Comparison of ENCODE assay signal across 8 mouse cellular contexts in the genomic region with DNA sequence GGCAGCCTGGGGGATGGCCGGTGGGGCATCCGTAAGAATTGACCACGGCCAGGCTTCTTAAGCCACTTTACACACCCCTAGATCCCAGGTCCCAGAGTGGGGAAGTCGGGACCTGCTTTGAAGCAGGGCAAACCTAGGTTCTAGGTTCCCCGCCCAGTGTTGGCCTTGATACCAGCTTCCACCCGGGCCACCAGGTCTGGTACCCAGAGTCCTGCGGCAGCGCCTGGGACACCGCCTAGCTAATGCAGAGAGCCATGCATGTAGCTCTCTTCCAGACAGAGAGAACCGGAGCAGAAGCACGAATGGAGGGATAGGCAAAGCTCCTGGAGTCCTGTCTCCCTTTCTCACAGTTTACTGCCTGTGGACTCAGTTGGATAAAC. TPM values are rescaled to one million over a fixed set of nuclear protein-coding genes. Genes with fewer than 3 reads are reported as not detected.
A peak's percentile ranks its signal among the peaks of the same experiment; 100 is the strongest.
DNase-seq lines count a peak whose midpoint lies in the region; TF ChIP-seq lines count a peak whose summit lies in the region.

No protein-coding gene starts in this region.

- H3K79me2 ChIP-seq in myocyte (ENCODE audit: control insufficient read depth, insufficient read depth): no peaks in the 10 kb centered on the region

- intact Hi-C loops in heart, postnatal 10 days (cut with DNase I): no loop called here
- intact Hi-C loops in left cerebral cortex, postnatal 36 days (cut with DNase I): no loop called here

- H3K4me1 ChIP-seq in ES-Bruce4 (ENCODE audit: control insufficient read depth, insufficient read depth, low read length): peaks cover 2% of the 10 kb centered on the region
- H3K4me1 ChIP-seq in cortical plate, adult 2 months (ENCODE audit: control insufficient read depth, insufficient read depth, low read length): peaks cover 2% of the 10 kb centered on the region; the same call in 1 of the 2 replicates

- TF ChIP-seq EP300 in ES-Bruce4 (IDR thresholded peaks at IDR 0.05; ENCODE audit: insufficient read depth, low read depth, low read length): no peak

- peak overlapping the region; percentile 93 for H3K27ac ChIP-seq in ES-Bruce4 (ENCODE audit: insufficient read depth, low read length)
- H3K27ac ChIP-seq in cortical plate, adult 2 months (ENCODE audit: insufficient read depth, low read length): no peak overlapping the region

- TF ChIP-seq CTCF in ES-Bruce4 (IDR thresholded peaks at IDR 0.05; ENCODE audit: low read depth, low read length): no peak
- no peak for TF ChIP-seq CTCF in cortical plate, adult 2 months (IDR thresholded peaks at IDR 0.05; ENCODE audit: extremely low read depth, insufficient read depth, low read length)

- H3K27me3 ChIP-seq in ES-Bruce4 (ENCODE audit: control insufficient read depth, insufficient read depth, low read length, poor library complexity, severe bottlenecking) (no peaks in the 10 kb centered on the region), myocyte (ENCODE audit: control insufficient read depth, insufficient read depth, insufficient read length) (no peaks in the 10 kb centered on the region)

- peak overlapping the region; percentile 83 for H3K9ac ChIP-seq in ES-Bruce4 (ENCODE audit: low read depth, poor library complexity, severe bottlenecking)

- TF ChIP-seq POLR2A in ES-Bruce4 (IDR thresholded peaks at IDR 0.05; ENCODE audit: insufficient read depth, low read length): no peak
- no peak for TF ChIP-seq POLR2A in cortical plate, adult 2 months (IDR thresholded peaks at IDR 0.05; ENCODE audit: extremely low read depth, insufficient read depth, low read length)
- TF ChIP-seq POLR2A in myocyte (IDR thresholded peaks at IDR 0.05; ENCODE audit: insufficient read length, low read depth): no peak

- no peaks in the 10 kb centered on the region for H3K9me3 ChIP-seq in ES-Bruce4 (replicated peaks; ENCODE audit: control insufficient read depth, insufficient read depth, low read length, poor library complexity, severe bottlenecking)

- DNase-seq in adrenal gland, adult 18-20 months (ENCODE audit: low spot score in 2 of 2): peak; percentile 18 to 32
- no peak for DNase-seq in adrenal gland, adult 8-10 months
- peak; percentile 26 to 36 for DNase-seq in heart, postnatal 10 days
- peak; percentile 15 to 29 for DNase-seq in left cerebral cortex, postnatal 36 days (ENCODE audit: low spot score in 2 of 2)
- DNase-seq in thymus, postnatal 14 days: peak; percentile 40

- H3K4me2 ChIP-seq in myocyte (ENCODE audit: low read depth): peak overlapping the region; percentile 57

- H3K4me3 ChIP-seq in ES-Bruce4 (ENCODE audit: low read depth, low read length): peak overlapping the region; percentile 74
- H3K4me3 ChIP-seq in cortical plate, adult 2 months (ENCODE audit: insufficient read depth, low read length): peak overlapping the region; percentile 56
- peak overlapping the region; percentile 13 for H3K4me3 ChIP-seq in myocyte

- no peak overlapping the region for H3ac ChIP-seq in myocyte (ENCODE audit: control insufficient read depth, insufficient read length)

- peaks cover 17% of the 10 kb centered on the region for H3K36me3 ChIP-seq in ES-Bruce4 (ENCODE audit: control insufficient read depth, insufficient read depth, low read length, poor library complexity, severe bottlenecking)
- no peaks in the 10 kb centered on the region for H3K36me3 ChIP-seq in myocyte (ENCODE audit: control insufficient read depth, insufficient read depth)

TF ChIP-seq in myocyte, 11 proteins besides CTCF, POLR2A, EP300 and RAD21:
- TF ChIP-seq CEBPB (IDR thresholded peaks at IDR 0.05; ENCODE audit: insufficient read depth, poor library complexity, severe bottlenecking): no peak
- TF ChIP-seq REST (IDR thresholded peaks at IDR 0.05; ENCODE audit: insufficient read depth, insufficient read length): no peak
- no peak for TF ChIP-seq E2F4 (IDR thresholded peaks at IDR 0.05; ENCODE audit: insufficient read depth)
- no peak for TF ChIP-seq USF1 (IDR thresholded peaks at IDR 0.05; ENCODE audit: low read depth)
- TF ChIP-seq MYOG (IDR thresholded peaks at IDR 0.05; ENCODE audit: control insufficient read depth in 1 of 3, insufficient read depth in 1 of 3, insufficient read length in 2 of 3, low read depth in 2 of 3): no peak
- TF ChIP-seq SRF (IDR thresholded peaks at IDR 0.05; ENCODE audit: control insufficient read depth, insufficient read length, low read depth): no peak
- no peak for TF ChIP-seq TCF3 (IDR thresholded peaks at IDR 0.05; ENCODE audit: insufficient read length, low read depth)
- TF ChIP-seq TCF12 (IDR thresholded peaks at IDR 0.05; ENCODE audit: insufficient read depth, poor library complexity, severe bottlenecking): no peak
- TF ChIP-seq MYOD1 (IDR thresholded peaks at IDR 0.05; ENCODE audit: control insufficient read depth in 1 of 3, insufficient read length in 2 of 3, low read depth in 2 of 3): no peak
- TF ChIP-seq POLR2AphosphoS2 (IDR thresholded peaks at IDR 0.05; ENCODE audit: insufficient read length, low read depth): no peak
- no peak for TF ChIP-seq MAX (IDR thresholded peaks at IDR 0.05; ENCODE audit: low read depth)

RNA-seq across cellular contexts. Expression of gene Akap12, which starts 0.7 kb away (rescaled TPM):
- total RNA-seq in adrenal gland, adult 18-20 months (2021): 10 to 100 TPM; 17.1 to 27.2 TPM
- total RNA-seq in adrenal gland, adult 8-10 months (2022): 10 to 100 TPM; 17.0 to 22.1 (median 19.2) TPM
- 381 and 387 TPM in 2 replicates for polyA plus RNA-seq in ES-Bruce4 (2011; ENCODE audit: insufficient read depth, insufficient read length, low read depth, missing spikeins)
- polyA plus RNA-seq in cortical plate, adult 2 months (2012; rRNA removed): 11.2 and 11.8 TPM in 2 replicates
- 10 to 100 TPM; 62.8 to 68.4 TPM for total RNA-seq in heart, postnatal 10 days (2021)
- total RNA-seq in left cerebral cortex, postnatal 36 days (2021): 10 to 100 TPM; 15.9 to 16.5 TPM
- polyA plus RNA-seq in myocyte (2012; fragmentation: generic; extraction: Trizol): 0.55 TPM

Comparison
In these comparisons a context has a peak if more than half of its experiments do, and no peak if none do; other contexts are left out.
1. H3K4me3 ChIP-seq: peak in every context shown above with its lines; median percentile 74 in ES-Bruce4; 56 in cortical plate, adult 2 months; 13 in myocyte.